Mouse (Mus musculus): Measurements from ENCODE around the gene Krtap10-4. TPM values are rescaled to one million over a fixed set of nuclear protein-coding genes. Genes with fewer than 3 reads are reported as not detected.
"Not testable (repeated sequence)": the region's sequence is repeated elsewhere in the genome, so short reads cannot be mapped to it uniquely, and the experiment has no call there.

The Krtap10-4 gene
- polyA plus RNA-seq, 1 experiment from 2014 or later, result not detected

DNA sequence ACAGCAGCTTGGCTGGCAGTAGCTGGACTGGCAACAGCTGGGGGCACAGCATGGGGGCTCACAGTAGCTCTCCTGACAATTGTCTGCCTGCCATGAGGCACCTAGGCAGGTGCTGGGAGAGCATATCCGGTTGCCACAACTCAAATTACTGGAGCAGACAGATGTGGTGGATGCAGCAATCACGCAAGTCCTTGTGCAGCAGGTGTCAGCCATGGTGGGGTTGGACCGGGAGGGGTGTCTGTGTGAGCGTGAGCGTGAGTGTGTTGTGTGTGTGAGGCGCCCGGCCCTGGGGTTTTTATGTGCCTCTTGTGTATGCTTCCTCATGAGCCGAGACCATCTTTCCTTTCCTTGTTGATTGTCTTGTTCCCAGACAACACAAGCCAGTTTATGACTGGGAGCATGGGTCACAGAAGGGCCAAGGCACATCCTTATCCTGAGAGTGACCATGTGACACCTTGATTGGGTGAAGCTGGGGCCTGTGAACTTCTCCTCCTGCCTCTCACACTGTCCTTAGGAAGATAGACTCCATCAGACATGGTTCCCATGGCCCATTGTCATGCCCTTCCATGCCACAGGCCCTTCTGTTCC is 27.9 kb downstream of the Krtap10-4 start, which contains the start of gene Gm19668:
Gm19668 (minus strand) TSS at position 213 of the 588 bp plus-strand sequence.
- no peaks in the 10 kb centered on the region for H3K4me1 ChIP-seq (replicated peaks; ENCODE audit: control insufficient read depth, insufficient read depth)
- no peak for TF ChIP-seq CTCF (IDR thresholded peaks at IDR 0.05; ENCODE audit: low read depth)
- no peak for TF ChIP-seq EP300 (optimal IDR thresholded peaks at IDR 0.05)
- no peaks in the 10 kb centered on the region for H3K9me3 ChIP-seq (ENCODE audit: control insufficient read depth, low read length)
- no peaks in the 10 kb centered on the region for H3K27me3 ChIP-seq (ENCODE audit: control insufficient read depth, insufficient read depth, low read length)
- 69% methylated on average over 8 of the region's 8 CpGs for WGBS
- H3K36me3 ChIP-seq (ENCODE audit: control insufficient read depth, insufficient read depth, low read length), result no peaks in the 10 kb centered on the region
- no peak within 1 kb of the TSS for H3K4me2 ChIP-seq (replicated peaks; ENCODE audit: low read depth)
- no peak within 1 kb of the TSS for H3K9ac ChIP-seq (ENCODE audit: low read length)
- H3K27ac ChIP-seq (replicated peaks), result no peak within 1 kb of the TSS
- ATAC-seq (ENCODE audit: low FRiP score, low TSS enrichment), result no peak
- H3K4me3 ChIP-seq (ENCODE audit: low read depth, low read length), result no peak within 1 kb of the TSS
- DNase-seq (ENCODE audit: low spot score), result no peak

DNA sequence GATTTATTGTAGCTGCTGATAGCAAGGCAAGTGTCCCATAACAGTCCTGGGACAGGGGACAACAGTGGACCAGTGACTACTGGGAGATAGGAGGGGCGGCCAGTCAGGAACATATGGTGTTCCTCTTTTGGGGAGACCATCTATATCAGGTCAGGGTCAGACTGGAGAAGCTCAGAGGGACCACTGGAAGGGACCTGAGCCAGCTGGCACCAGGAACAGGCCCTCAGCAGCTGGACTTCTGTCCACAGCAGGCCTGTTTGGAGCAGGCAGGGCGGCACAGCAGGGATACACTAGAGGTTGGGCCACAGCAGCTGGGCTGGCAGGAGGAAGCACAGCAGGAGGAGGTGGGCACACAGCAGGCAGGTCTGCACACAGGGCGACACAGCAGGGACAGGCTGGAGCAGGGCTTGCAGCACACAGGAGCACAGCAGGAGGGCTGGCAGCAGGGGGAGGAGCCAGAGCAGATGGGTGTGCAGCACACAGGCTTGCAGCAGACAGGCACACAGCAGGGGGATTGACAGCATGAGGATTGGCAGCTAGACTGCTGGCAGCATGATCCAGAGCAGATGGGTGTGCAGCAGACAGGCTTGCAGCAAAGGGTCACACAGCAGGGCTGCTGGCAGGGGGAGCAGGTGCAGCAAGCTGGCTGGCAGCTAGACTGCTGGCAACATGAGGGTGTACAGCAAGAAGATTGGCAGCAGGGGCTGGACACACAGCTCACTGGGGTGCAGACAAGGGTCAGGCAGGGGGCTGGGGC is 28.6 kb downstream of the Krtap10-4 start:
- H3K4me2 ChIP-seq (replicated peaks; ENCODE audit: low read depth); H3K27ac ChIP-seq (replicated peaks); H3K36me3 ChIP-seq (ENCODE audit: control insufficient read depth, insufficient read depth, low read length); H3K9me3 ChIP-seq (ENCODE audit: control insufficient read depth, low read length); DNase-seq (ENCODE audit: low spot score); H3K4me3 ChIP-seq (ENCODE audit: low read depth, low read length); H3K9ac ChIP-seq (ENCODE audit: low read length); H3K4me1 ChIP-seq (replicated peaks; ENCODE audit: control insufficient read depth, insufficient read depth); H3K27me3 ChIP-seq (ENCODE audit: control insufficient read depth, insufficient read depth, low read length); ATAC-seq (ENCODE audit: low FRiP score, low TSS enrichment): not testable (repeated sequence)
- 60% methylated on average over 2 of the region's 3 CpGs for WGBS

- ATAC-seq (ENCODE audit: low FRiP score, low TSS enrichment) (no peak), DNase-seq (ENCODE audit: low spot score) (no peak)
- no peak overlapping the region for H3K4me2 ChIP-seq (replicated peaks; ENCODE audit: low read depth)
- H3K27me3 ChIP-seq (ENCODE audit: control insufficient read depth, insufficient read depth, low read length), result no peaks in the 10 kb centered on the region
- no peak overlapping the region for H3K9ac ChIP-seq (ENCODE audit: low read length)
- TF ChIP-seq EP300 (optimal IDR thresholded peaks at IDR 0.05) (no peak), CTCF (IDR thresholded peaks at IDR 0.05; ENCODE audit: low read depth) (no peak)
- no peak overlapping the region for H3K27ac ChIP-seq (replicated peaks)
- no peaks in the 10 kb centered on the region for H3K36me3 ChIP-seq (ENCODE audit: control insufficient read depth, insufficient read depth, low read length)
- no peaks in the 10 kb centered on the region for H3K9me3 ChIP-seq (ENCODE audit: control insufficient read depth, low read length)
- no peaks in the 10 kb centered on the region for H3K4me1 ChIP-seq (replicated peaks; ENCODE audit: control insufficient read depth, insufficient read depth)
- 25% methylated on average over 3 of the region's 3 CpGs for WGBS
- H3K4me3 ChIP-seq (ENCODE audit: low read depth, low read length), result no peak overlapping the region
Observed at GRCm38 (mm10) chr10:77797677-77798076, 29.2 kb downstream of the Krtap10-4 start.

DNA sequence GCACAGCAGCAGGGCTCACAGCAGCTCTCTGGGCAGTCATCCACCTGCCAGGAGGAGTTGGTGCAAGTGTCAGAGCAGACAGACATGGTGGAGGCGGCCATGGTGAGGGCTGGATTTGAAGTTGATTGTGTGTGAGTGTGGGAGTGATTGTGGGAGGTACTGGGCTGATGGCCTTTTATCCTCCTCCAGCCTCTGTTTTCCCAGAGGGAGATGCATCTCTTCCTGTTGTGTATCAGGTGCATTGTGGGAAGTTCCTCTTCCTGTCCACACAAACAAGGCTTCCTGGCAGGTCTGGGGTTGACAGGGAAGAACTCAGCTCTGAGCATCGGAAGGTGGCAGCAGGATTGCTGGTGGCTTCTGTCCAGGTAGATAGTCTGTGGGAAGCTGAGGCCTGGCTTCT is 31.9 kb downstream of the Krtap10-4 start, which contains the start of gene Gm9639:
Gm9639 (minus strand) TSS at position 101 of the 400 bp plus-strand sequence.
- H3K27ac ChIP-seq (replicated peaks), result no peak within 1 kb of the TSS
- H3K9me3 ChIP-seq (ENCODE audit: control insufficient read depth, low read length), result no peaks in the 10 kb centered on the region
- WGBS, result 49% methylated on average over 2 of the region's 2 CpGs
- no peaks in the 10 kb centered on the region for H3K4me1 ChIP-seq (replicated peaks; ENCODE audit: control insufficient read depth, insufficient read depth)
- H3K4me2 ChIP-seq (replicated peaks; ENCODE audit: low read depth), result no peak within 1 kb of the TSS
- H3K9ac ChIP-seq (ENCODE audit: low read length), result no peak within 1 kb of the TSS
- DNase-seq (ENCODE audit: low spot score) (no peak), ATAC-seq (ENCODE audit: low FRiP score, low TSS enrichment) (no peak)
- H3K4me3 ChIP-seq (ENCODE audit: low read depth, low read length), result no peak within 1 kb of the TSS
- H3K36me3 ChIP-seq (ENCODE audit: control insufficient read depth, insufficient read depth, low read length), result no peaks in the 10 kb centered on the region
- no peaks in the 10 kb centered on the region for H3K27me3 ChIP-seq (ENCODE audit: control insufficient read depth, insufficient read depth, low read length)
- no peak for TF ChIP-seq EP300 (optimal IDR thresholded peaks at IDR 0.05)
- no peak for TF ChIP-seq CTCF (IDR thresholded peaks at IDR 0.05; ENCODE audit: low read depth)

DNA sequence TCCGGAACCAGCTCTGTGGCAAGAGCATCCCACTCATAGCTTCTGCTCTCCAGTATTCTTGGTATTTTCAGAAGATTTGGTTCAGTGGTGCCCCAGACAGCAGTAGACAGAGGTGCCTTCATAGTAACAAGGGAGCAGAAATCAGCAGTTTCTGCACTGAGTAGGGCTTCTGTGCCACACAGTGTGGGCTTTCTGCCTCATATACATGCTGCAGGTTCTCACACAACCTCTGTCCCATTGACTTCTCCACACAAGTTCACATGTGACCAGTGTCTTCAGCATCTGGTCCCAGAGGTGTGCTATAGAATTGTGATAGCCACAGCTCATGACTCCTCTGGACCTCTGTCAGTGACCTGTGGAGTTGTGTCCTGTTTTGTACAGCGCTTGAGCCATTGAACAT is 38.3 kb downstream of the Krtap10-4 start:
- Histone ChIP-seq H3K36me3 (ENCODE audit: control insufficient read depth, insufficient read depth, low read length) (no peaks in the 10 kb centered on the region), H3K9me3 (ENCODE audit: control insufficient read depth, low read length) (no peaks in the 10 kb centered on the region), H3K27me3 (ENCODE audit: control insufficient read depth, insufficient read depth, low read length) (no peaks in the 10 kb centered on the region), H3K4me1 (replicated peaks; ENCODE audit: control insufficient read depth, insufficient read depth) (no peaks in the 10 kb centered on the region), H3K4me3 (ENCODE audit: low read depth, low read length) (no peak overlapping the region), H3K4me2 (replicated peaks; ENCODE audit: low read depth) (no peak overlapping the region), H3K27ac (replicated peaks) (no peak overlapping the region), H3K9ac (ENCODE audit: low read length) (no peak overlapping the region)
- TF ChIP-seq EP300 (optimal IDR thresholded peaks at IDR 0.05), result no peak
- no peak for TF ChIP-seq CTCF (IDR thresholded peaks at IDR 0.05; ENCODE audit: low read depth)
- no peak for ATAC-seq (ENCODE audit: low FRiP score, low TSS enrichment)
- no peak for DNase-seq (ENCODE audit: low spot score)
- 84% methylated on average over 2 of the region's 2 CpGs for WGBS

DNA sequence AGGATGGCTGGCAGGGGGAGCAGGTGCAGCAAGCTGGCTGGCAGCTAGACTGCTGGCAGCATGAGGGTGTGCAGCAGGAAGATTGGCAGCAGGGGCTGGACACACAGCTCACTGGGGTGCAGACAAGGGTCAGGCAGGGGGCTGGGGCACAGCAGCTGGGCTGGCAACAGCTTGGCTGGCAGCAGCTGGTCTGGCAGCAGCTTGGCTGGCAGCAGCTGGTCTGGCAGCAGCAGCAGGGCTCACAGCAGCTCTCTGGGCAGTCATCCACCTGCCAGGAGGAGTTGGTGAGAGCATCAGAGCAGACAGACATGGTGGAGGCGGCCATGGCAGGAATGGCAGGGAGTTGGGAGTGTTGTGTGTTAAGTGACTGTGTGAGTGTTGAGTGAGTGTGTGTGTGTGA is 39.0 kb downstream of the Krtap10-4 start, which contains the start of gene Gm7137:
Gm7137 (minus strand) TSS at position 325 of the 400 bp plus-strand sequence.
- not testable (repeated sequence) for H3K27ac ChIP-seq (replicated peaks); H3K36me3 ChIP-seq (ENCODE audit: control insufficient read depth, insufficient read depth, low read length)
- no CpG with 5 or more reads among the region's 1 CpGs for WGBS

DNA sequence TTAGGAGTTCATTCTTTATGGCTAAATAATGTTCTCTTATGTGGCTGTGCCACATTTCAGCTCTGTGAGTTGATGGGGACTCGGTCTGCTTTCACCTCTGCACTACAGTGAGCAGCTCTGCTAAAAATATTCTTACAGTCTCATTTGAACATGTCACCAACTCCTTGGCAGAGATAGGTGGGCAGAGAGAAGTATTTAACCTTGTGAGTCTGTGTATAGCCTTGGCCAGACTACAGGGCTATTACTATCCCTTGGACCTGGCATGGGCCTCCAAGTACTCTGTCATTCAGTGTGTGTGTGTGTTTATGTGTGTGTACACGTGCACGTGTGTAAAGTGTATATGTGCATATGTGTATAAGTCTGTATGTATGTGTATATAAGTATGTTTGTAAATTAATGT is 43.5 kb downstream of the Krtap10-4 start:
- not testable (repeated sequence) for H3K36me3 ChIP-seq (ENCODE audit: control insufficient read depth, insufficient read depth, low read length); H3K4me2 ChIP-seq (replicated peaks; ENCODE audit: low read depth); H3K4me1 ChIP-seq (replicated peaks; ENCODE audit: control insufficient read depth, insufficient read depth); H3K4me3 ChIP-seq (ENCODE audit: low read depth, low read length); DNase-seq (ENCODE audit: low spot score); H3K9me3 ChIP-seq (ENCODE audit: control insufficient read depth, low read length); ATAC-seq (ENCODE audit: low FRiP score, low TSS enrichment); H3K27me3 ChIP-seq (ENCODE audit: control insufficient read depth, insufficient read depth, low read length); H3K9ac ChIP-seq (ENCODE audit: low read length); H3K27ac ChIP-seq (replicated peaks)
- 77% methylated on average over 1 of the region's 3 CpGs for WGBS

More for the DNA sequence above, 39.0 kb downstream of the Krtap10-4 start, which contains the start of gene Gm7137:
- H3K4me3 ChIP-seq (ENCODE audit: low read depth, low read length); H3K9me3 ChIP-seq (ENCODE audit: control insufficient read depth, low read length); H3K9ac ChIP-seq (ENCODE audit: low read length); H3K27me3 ChIP-seq (ENCODE audit: control insufficient read depth, insufficient read depth, low read length); DNase-seq (ENCODE audit: low spot score); H3K4me1 ChIP-seq (replicated peaks; ENCODE audit: control insufficient read depth, insufficient read depth); ATAC-seq (ENCODE audit: low FRiP score, low TSS enrichment); H3K4me2 ChIP-seq (replicated peaks; ENCODE audit: low read depth): not testable (repeated sequence)

- not testable (repeated sequence) for H3K36me3 ChIP-seq (ENCODE audit: control insufficient read depth, insufficient read depth, low read length); H3K9me3 ChIP-seq (ENCODE audit: control insufficient read depth, low read length); DNase-seq (ENCODE audit: low spot score); ATAC-seq (ENCODE audit: low FRiP score, low TSS enrichment); H3K27me3 ChIP-seq (ENCODE audit: control insufficient read depth, insufficient read depth, low read length); H3K27ac ChIP-seq (replicated peaks); H3K4me1 ChIP-seq (replicated peaks; ENCODE audit: control insufficient read depth, insufficient read depth); H3K4me3 ChIP-seq (ENCODE audit: low read depth, low read length); H3K4me2 ChIP-seq (replicated peaks; ENCODE audit: low read depth); H3K9ac ChIP-seq (ENCODE audit: low read length)
- WGBS, result 60% methylated on average over 1 of the region's 1 CpGs
Observed at GRCm38 (mm10) chr10:77782442-77782841, 44.5 kb downstream of the Krtap10-4 start, which contains the start of gene Gm3250. Gm3250 (minus strand) TSS chr10:77782542.
